Mouse (Mus musculus) lung, postnatal 14 days (tissue): ENCODE measurements at regions not wholly inside any gene's neighbourhood (a gene's known extent, or its start where the extent isn't known, plus 50 kb on each side); places are given as distances from the start of the nearest gene placed in this dataset.

ENCODE experiments used
- DNase-seq: peaks from one replicate; pipeline ENCODE4 v3.0.0; 2021

- no peak for DNase-seq
Measured at GRCm38 (mm10) chr15:68014605-68015305, 1514.0 kb upstream of the Lrrc6 start.

- no peak for DNase-seq
Measured at GRCm38 (mm10) chr15:68011162-68011561, 1510.5 kb upstream of the Lrrc6 start.

- peak; percentile 1 for DNase-seq
Measured at GRCm38 (mm10) chr15:68010189-68010588, 1509.5 kb upstream of the Lrrc6 start.

GRCm38 (mm10) chr15:68004798-68005197 lies 1504.1 kb upstream of the Lrrc6 start:
- no peak for DNase-seq

GRCm38 (mm10) chr15:67996532-67996931 lies 1495.8 kb upstream of the Lrrc6 start:
- DNase-seq = no peak

- no peak for DNase-seq
Measured at GRCm38 (mm10) chr15:67989428-67990272, 1488.9 kb upstream of the Lrrc6 start.

- DNase-seq = no peak
Measured at GRCm38 (mm10) chr15:67987941-67988340, 1487.2 kb upstream of the Lrrc6 start.

GRCm38 (mm10) chr15:67983253-67983652 lies 1482.5 kb upstream of the Lrrc6 start:
- DNase-seq = peak; percentile 8

- no peak for DNase-seq
Measured at GRCm38 (mm10) chr15:67981876-67982275, 1481.2 kb upstream of the Lrrc6 start.

GRCm38 (mm10) chr15:67979451-67979850 lies 1478.7 kb upstream of the Lrrc6 start:
- DNase-seq = peak; percentile 7

GRCm38 (mm10) chr15:67977210-67977609 lies 1476.5 kb upstream of the Lrrc6 start:
- DNase-seq = no peak

- no peak for DNase-seq
Measured at GRCm38 (mm10) chr15:67971998-67972397, 1471.3 kb upstream of the Lrrc6 start.

GRCm38 (mm10) chr15:67954216-67954615 lies 1453.5 kb upstream of the Lrrc6 start:
- no peak for DNase-seq

GRCm38 (mm10) chr15:67950281-67951040 lies 1449.8 kb upstream of the Lrrc6 start:
- no peak for DNase-seq

GRCm38 (mm10) chr15:67944330-67945082 lies 1443.8 kb upstream of the Lrrc6 start:
- no peak for DNase-seq

- DNase-seq = no peak
Measured at GRCm38 (mm10) chr15:67943046-67943445, 1442.3 kb upstream of the Lrrc6 start.

GRCm38 (mm10) chr15:67940510-67940909 lies 1439.8 kb upstream of the Lrrc6 start:
- peak; percentile 36 for DNase-seq

GRCm38 (mm10) chr15:67924885-67925284 lies 1424.2 kb upstream of the Lrrc6 start:
- no peak for DNase-seq

GRCm38 (mm10) chr15:67907034-67907433 lies 1406.3 kb upstream of the Lrrc6 start:
- no peak for DNase-seq

GRCm38 (mm10) chr15:67905279-67905678 lies 1404.6 kb upstream of the Lrrc6 start:
- DNase-seq = no peak

- DNase-seq = no peak
Measured at GRCm38 (mm10) chr15:67904646-67905045, 1403.9 kb upstream of the Lrrc6 start.

GRCm38 (mm10) chr15:67902982-67903381 lies 1402.3 kb upstream of the Lrrc6 start:
- DNase-seq = no peak

GRCm38 (mm10) chr15:67901191-67901601 lies 1400.5 kb upstream of the Lrrc6 start:
- DNase-seq = peak; percentile 10
